Mouse (Mus musculus): ENCODE measurements at regions not wholly inside any gene's neighbourhood (a gene's known extent, or its start where the extent isn't known, plus 50 kb on each side); places are given as distances from the start of the nearest gene placed in this dataset.

GRCm38 (mm10) chr7:39862835-39863234, 345.3 kb downstream of the Zfp619 start:
- TF ChIP-seq CTCF (IDR thresholded peaks at IDR 0.05; ENCODE audit: extremely low read depth, insufficient read depth, insufficient read length, insufficient replicate concordance) (no peak), POLR2A (IDR thresholded peaks at IDR 0.05; ENCODE audit: low read depth, low read length) (no peak)
